Mouse (Mus musculus): ENCODE measurements around the gene Mipol1. TPM values are rescaled to one million over a fixed set of nuclear protein-coding genes. Genes with fewer than 3 reads are reported as not detected.

Gene Mipol1
- 7.4 and 8.4 TPM in 2 replicates for polyA plus RNA-seq (2014; fragmentation: Nextera tagmentation; extraction: Ambion mirVana)

GRCm38 (mm10) chr12:57230192-57230706 is at the start of gene Mipol1, which contains the start of gene Prps1l3:
Gene Mipol1, plus strand, starts transcription at chr12:57230427.
Gene Prps1l3, plus strand, starts transcription at chr12:57230412.
- H3K4me1 ChIP-seq (replicated peaks; ENCODE audit: control insufficient read depth, insufficient read depth, low read length) = peaks cover 2% of the 10 kb centered on the region; the same call in 1 of the 2 replicates
- H3K27ac ChIP-seq (ENCODE audit: low read depth, low read length) = peak within 1 kb of the TSS; percentile 78
- no peaks in the 10 kb centered on the region for H3K9me3 ChIP-seq (ENCODE audit: control insufficient read depth, low read length)
- peak; percentile 94 for DNase-seq (ENCODE audit: low spot score)
- H3K9ac ChIP-seq (ENCODE audit: low read depth, low read length) = peak within 1 kb of the TSS; percentile 71
- H3K4me2 ChIP-seq (replicated peaks; ENCODE audit: low read depth, low read length) = peak within 1 kb of the TSS; percentile 48
- no peaks in the 10 kb centered on the region for H3K36me3 ChIP-seq (ENCODE audit: control insufficient read depth, insufficient read depth, low read length)
- H3K4me3 ChIP-seq (ENCODE audit: low read depth, low read length) = peak within 1 kb of the TSS; percentile 65
- ATAC-seq (ENCODE audit: low FRiP score) = peak; percentile 97
- WGBS = under 1% methylated on average over 44 of the region's 58 CpGs
- H3K27me3 ChIP-seq (ENCODE audit: control insufficient read depth, insufficient read depth, low read length) = no peaks in the 10 kb centered on the region

GRCm38 (mm10) chr12:57184401-57185147 is 45.7 kb upstream of the Mipol1 start:
- H3K4me3 ChIP-seq (ENCODE audit: low read depth, low read length) = no peak overlapping the region
- H3K27ac ChIP-seq (ENCODE audit: low read depth, low read length) = no peak overlapping the region
- no peaks in the 10 kb centered on the region for H3K27me3 ChIP-seq (ENCODE audit: control insufficient read depth, insufficient read depth, low read length)
- H3K4me1 ChIP-seq (replicated peaks; ENCODE audit: control insufficient read depth, insufficient read depth, low read length) = no peaks in the 10 kb centered on the region
- H3K9me3 ChIP-seq (ENCODE audit: control insufficient read depth, low read length) = no peaks in the 10 kb centered on the region
- 65% methylated on average over 2 of the region's 2 CpGs for WGBS
- no peak for ATAC-seq (ENCODE audit: low FRiP score)
- no peak overlapping the region for H3K9ac ChIP-seq (ENCODE audit: low read depth, low read length)
- no peak for DNase-seq (ENCODE audit: low spot score)
- H3K36me3 ChIP-seq (ENCODE audit: control insufficient read depth, insufficient read depth, low read length) = no peaks in the 10 kb centered on the region
- no peak overlapping the region for H3K4me2 ChIP-seq (replicated peaks; ENCODE audit: low read depth, low read length)

GRCm38 (mm10) chr12:57185475-57185874 is 44.8 kb upstream of the Mipol1 start:
- no peaks in the 10 kb centered on the region for H3K9me3 ChIP-seq (ENCODE audit: control insufficient read depth, low read length)
- H3K4me1 ChIP-seq (replicated peaks; ENCODE audit: control insufficient read depth, insufficient read depth, low read length) = no peaks in the 10 kb centered on the region
- H3K4me2 ChIP-seq (replicated peaks; ENCODE audit: low read depth, low read length) = no peak overlapping the region
- H3K27ac ChIP-seq (ENCODE audit: low read depth, low read length) = no peak overlapping the region
- no peak overlapping the region for H3K4me3 ChIP-seq (ENCODE audit: low read depth, low read length)
- H3K9ac ChIP-seq (ENCODE audit: low read depth, low read length) = no peak overlapping the region
- H3K36me3 ChIP-seq (ENCODE audit: control insufficient read depth, insufficient read depth, low read length) = no peaks in the 10 kb centered on the region
- DNase-seq (ENCODE audit: low spot score) = peak; percentile 39
- no peak for ATAC-seq (ENCODE audit: low FRiP score)
- 0% methylated on average over 1 of the region's 1 CpGs for WGBS
- no peaks in the 10 kb centered on the region for H3K27me3 ChIP-seq (ENCODE audit: control insufficient read depth, insufficient read depth, low read length)

GRCm38 (mm10) chr12:57186126-57186525 is 44.1 kb upstream of the Mipol1 start:
- Histone ChIP-seq H3K36me3 (ENCODE audit: control insufficient read depth, insufficient read depth, low read length) (no peaks in the 10 kb centered on the region), H3K4me1 (replicated peaks; ENCODE audit: control insufficient read depth, insufficient read depth, low read length) (no peaks in the 10 kb centered on the region), H3K27ac (ENCODE audit: low read depth, low read length) (no peak overlapping the region), H3K9me3 (ENCODE audit: control insufficient read depth, low read length) (no peaks in the 10 kb centered on the region), H3K4me3 (ENCODE audit: low read depth, low read length) (no peak overlapping the region), H3K27me3 (ENCODE audit: control insufficient read depth, insufficient read depth, low read length) (no peaks in the 10 kb centered on the region), H3K9ac (ENCODE audit: low read depth, low read length) (no peak overlapping the region), H3K4me2 (replicated peaks; ENCODE audit: low read depth, low read length) (no peak overlapping the region)
- 76% methylated on average over 2 of the region's 2 CpGs for WGBS
- DNase-seq (ENCODE audit: low spot score) (no peak), ATAC-seq (ENCODE audit: low FRiP score) (no peak)

- H3K27ac ChIP-seq (ENCODE audit: low read depth, low read length) = no peak overlapping the region
- WGBS = 85% methylated on average over 4 of the region's 4 CpGs
Measured at GRCm38 (mm10) chr12:57187032-57187431, 43.2 kb upstream of the Mipol1 start.

GRCm38 (mm10) chr12:57194609-57195008 is 35.6 kb upstream of the Mipol1 start:
- H3K9me3 ChIP-seq (ENCODE audit: control insufficient read depth, low read length) = no peaks in the 10 kb centered on the region
- H3K36me3 ChIP-seq (ENCODE audit: control insufficient read depth, insufficient read depth, low read length) = no peaks in the 10 kb centered on the region
- H3K4me1 ChIP-seq (replicated peaks; ENCODE audit: control insufficient read depth, insufficient read depth, low read length) = no peaks in the 10 kb centered on the region
- H3K27me3 ChIP-seq (ENCODE audit: control insufficient read depth, insufficient read depth, low read length) = 0 out of 2 replicates have a peak, but pooled peaks cover 2% of the 10 kb centered on the region
- no peak overlapping the region for H3K4me2 ChIP-seq (replicated peaks; ENCODE audit: low read depth, low read length)
- 38% methylated on average over 3 of the region's 3 CpGs for WGBS
- no peak overlapping the region for H3K4me3 ChIP-seq (ENCODE audit: low read depth, low read length)
- DNase-seq (ENCODE audit: low spot score) (peak; percentile 14), ATAC-seq (ENCODE audit: low FRiP score) (no peak)
- H3K27ac ChIP-seq (ENCODE audit: low read depth, low read length) = no peak overlapping the region
- no peak overlapping the region for H3K9ac ChIP-seq (ENCODE audit: low read depth, low read length)

More at GRCm38 (mm10) chr12:57187032-57187431, 43.2 kb upstream of the Mipol1 start:
- H3K4me1 ChIP-seq (replicated peaks; ENCODE audit: control insufficient read depth, insufficient read depth, low read length) = no peaks in the 10 kb centered on the region
- H3K36me3 ChIP-seq (ENCODE audit: control insufficient read depth, insufficient read depth, low read length) = no peaks in the 10 kb centered on the region
- H3K9ac ChIP-seq (ENCODE audit: low read depth, low read length) = no peak overlapping the region
- no peak for DNase-seq (ENCODE audit: low spot score)
- H3K27me3 ChIP-seq (ENCODE audit: control insufficient read depth, insufficient read depth, low read length) = no peaks in the 10 kb centered on the region
- H3K4me3 ChIP-seq (ENCODE audit: low read depth, low read length) = no peak overlapping the region
- H3K4me2 ChIP-seq (replicated peaks; ENCODE audit: low read depth, low read length) = no peak overlapping the region
- no peaks in the 10 kb centered on the region for H3K9me3 ChIP-seq (ENCODE audit: control insufficient read depth, low read length)
- ATAC-seq (ENCODE audit: low FRiP score) = no peak

- WGBS = 8% methylated on average over 8 of the region's 8 CpGs
- H3K27ac ChIP-seq (ENCODE audit: low read depth, low read length) = no peak overlapping the region
- H3K9me3 ChIP-seq (ENCODE audit: control insufficient read depth, low read length) = no peaks in the 10 kb centered on the region
- ATAC-seq (ENCODE audit: low FRiP score) (no peak), DNase-seq (ENCODE audit: low spot score) (no peak)
- peak overlapping the region; percentile 41 for H3K4me3 ChIP-seq (ENCODE audit: low read depth, low read length)
- no peaks in the 10 kb centered on the region for H3K4me1 ChIP-seq (replicated peaks; ENCODE audit: control insufficient read depth, insufficient read depth, low read length)
- H3K36me3 ChIP-seq (ENCODE audit: control insufficient read depth, insufficient read depth, low read length) = no peaks in the 10 kb centered on the region
- no peak overlapping the region for H3K9ac ChIP-seq (ENCODE audit: low read depth, low read length)
- peak overlapping the region; percentile 66 for H3K4me2 ChIP-seq (replicated peaks; ENCODE audit: low read depth, low read length)
- 0 out of 2 replicates have a peak, but pooled peaks cover 2% of the 10 kb centered on the region for H3K27me3 ChIP-seq (ENCODE audit: control insufficient read depth, insufficient read depth, low read length)
Measured at GRCm38 (mm10) chr12:57196286-57196607, 34.0 kb upstream of the Mipol1 start.

GRCm38 (mm10) chr12:57196608-57197362 is 33.4 kb upstream of the Mipol1 start:
- peak; percentile 49 for ATAC-seq (ENCODE audit: low FRiP score)
- WGBS = under 1% methylated on average over 56 of the region's 59 CpGs
- Histone ChIP-seq H3K36me3 (ENCODE audit: control insufficient read depth, insufficient read depth, low read length) (no peaks in the 10 kb centered on the region), H3K9me3 (ENCODE audit: control insufficient read depth, low read length) (no peaks in the 10 kb centered on the region), H3K4me2 (replicated peaks; ENCODE audit: low read depth, low read length) (peak overlapping the region; percentile 66), H3K4me3 (ENCODE audit: low read depth, low read length) (peak overlapping the region; percentile 41), H3K27me3 (ENCODE audit: control insufficient read depth, insufficient read depth, low read length) (0 out of 2 replicates have a peak, but pooled peaks cover 2% of the 10 kb centered on the region), H3K9ac (ENCODE audit: low read depth, low read length) (peak overlapping the region; percentile 46; the same call in 1 of the 2 replicates), H3K4me1 (replicated peaks; ENCODE audit: control insufficient read depth, insufficient read depth, low read length) (no peaks in the 10 kb centered on the region), H3K27ac (ENCODE audit: low read depth, low read length) (no peak overlapping the region)
- DNase-seq (ENCODE audit: low spot score) = peak; percentile 66
